Mouse (Mus musculus): ENCODE data around the gene Col6a4. TPM values are rescaled to one million over a fixed set of nuclear protein-coding genes. Genes with fewer than 3 reads are reported as not detected.

Gene Col6a4
- polyA plus RNA-seq, 1 experiment from 2014 or later, result 0.59 TPM

DNA sequence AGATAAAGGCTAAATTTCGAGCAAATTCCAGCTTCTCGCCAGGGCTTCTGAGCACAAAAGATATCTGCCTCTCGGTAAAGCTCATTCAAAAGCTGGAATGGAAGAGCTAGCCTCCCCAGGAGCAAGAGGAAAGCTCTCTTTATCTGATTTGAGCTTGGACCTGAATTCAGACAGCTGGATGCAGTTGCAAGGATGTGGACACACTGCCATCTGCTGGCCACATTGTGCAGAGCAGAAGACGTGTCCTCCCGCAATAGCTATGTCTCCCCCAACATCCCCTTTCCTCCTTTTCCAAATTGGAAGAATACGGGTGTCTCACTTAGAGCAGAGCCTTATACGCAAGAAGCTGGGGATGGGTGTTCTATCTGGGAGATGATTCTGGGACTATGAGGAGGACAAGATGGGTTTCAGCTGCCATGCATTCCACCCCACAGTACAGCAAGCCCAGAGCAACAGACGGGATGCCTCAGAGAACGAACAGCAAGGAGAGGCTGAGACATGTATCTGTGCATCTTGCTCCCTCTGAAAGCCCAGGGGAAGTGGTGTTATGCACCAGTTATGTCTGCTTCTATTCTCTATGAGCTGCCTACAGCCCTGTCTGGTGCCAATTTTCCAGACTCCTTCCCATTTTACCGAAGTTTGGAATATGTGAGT lies 16.3 kb upstream of the Col6a4 start:
- no peak overlapping the region for H3K27ac ChIP-seq (replicated peaks)
- ATAC-seq (ENCODE audit: insufficient number of reproducible peaks, low FRiP score, low TSS enrichment, low read depth), result no peak
- no peaks in the 10 kb centered on the region for H3K27me3 ChIP-seq
- 29% methylated on average over 10 of the region's 10 CpGs for WGBS
- no peaks in the 10 kb centered on the region for H3K36me3 ChIP-seq
- H3K4me3 ChIP-seq (replicated peaks), result no peak overlapping the region
- no peak overlapping the region for H3K4me2 ChIP-seq (replicated peaks)
- H3K9me3 ChIP-seq (replicated peaks), result no peaks in the 10 kb centered on the region
- no peaks in the 10 kb centered on the region for H3K4me1 ChIP-seq
- no peak overlapping the region for H3K9ac ChIP-seq

DNA sequence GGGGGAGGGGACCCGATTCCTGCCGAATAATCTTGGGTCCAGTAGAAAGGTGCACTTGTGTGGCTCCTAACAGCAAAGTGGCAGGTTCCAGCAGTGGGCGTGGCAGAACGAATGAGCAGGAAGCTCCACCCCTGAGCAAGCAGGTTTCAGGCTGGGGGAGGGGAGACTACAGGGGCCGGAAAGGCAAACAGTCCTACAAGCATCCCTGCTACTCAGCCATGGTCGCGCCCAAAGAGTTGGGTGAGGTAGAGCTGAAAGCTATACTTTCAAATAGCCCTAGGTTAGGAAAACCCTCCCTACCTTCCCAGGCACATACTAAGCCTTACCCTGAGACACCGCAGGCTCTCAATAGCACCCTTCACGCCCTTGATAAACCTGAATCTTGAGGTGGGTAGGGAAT lies 9.7 kb upstream of the Col6a4 start:
- ATAC-seq (ENCODE audit: insufficient number of reproducible peaks, low FRiP score, low TSS enrichment, low read depth), result no peak
- H3K27ac ChIP-seq (replicated peaks), result no peak overlapping the region
- H3K4me1 ChIP-seq, result no peaks in the 10 kb centered on the region
- no peaks in the 10 kb centered on the region for H3K36me3 ChIP-seq
- no peak overlapping the region for H3K9ac ChIP-seq
- no peaks in the 10 kb centered on the region for H3K27me3 ChIP-seq
- H3K4me3 ChIP-seq (replicated peaks), result no peak overlapping the region
- no peaks in the 10 kb centered on the region for H3K9me3 ChIP-seq (replicated peaks)
- WGBS, result 75% methylated on average over 9 of the region's 9 CpGs
- H3K4me2 ChIP-seq (replicated peaks), result no peak overlapping the region

DNA sequence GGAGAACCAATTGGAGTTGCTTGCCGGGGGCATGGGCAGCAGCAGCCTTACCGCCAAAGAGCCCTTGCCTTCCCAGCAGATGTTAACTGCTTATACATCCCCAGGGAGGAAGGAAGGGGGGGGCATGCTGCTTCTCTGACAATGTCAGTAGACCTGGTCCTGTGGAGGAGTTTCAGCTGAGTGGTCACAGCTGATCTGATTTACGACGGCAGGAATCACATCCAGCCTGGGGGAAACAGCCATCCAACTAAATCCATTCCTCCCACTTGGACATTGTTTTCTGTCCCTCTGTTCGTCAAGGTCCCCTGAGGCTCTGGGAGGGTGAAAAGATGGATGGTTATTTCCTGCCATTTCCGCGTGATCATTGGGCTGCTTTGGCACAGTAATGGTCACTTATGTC lies 7.8 kb upstream of the Col6a4 start:
- no peaks in the 10 kb centered on the region for H3K27me3 ChIP-seq
- H3K9me3 ChIP-seq (replicated peaks), result no peaks in the 10 kb centered on the region
- no peak overlapping the region for H3K27ac ChIP-seq (replicated peaks)
- no peak for ATAC-seq (ENCODE audit: insufficient number of reproducible peaks, low FRiP score, low TSS enrichment, low read depth)
- no peak overlapping the region for H3K4me2 ChIP-seq (replicated peaks)
- H3K4me3 ChIP-seq (replicated peaks), result no peak overlapping the region
- H3K9ac ChIP-seq, result no peak overlapping the region
- H3K36me3 ChIP-seq, result no peaks in the 10 kb centered on the region
- WGBS, result 82% methylated on average over 7 of the region's 7 CpGs
- H3K4me1 ChIP-seq, result no peaks in the 10 kb centered on the region

DNA sequence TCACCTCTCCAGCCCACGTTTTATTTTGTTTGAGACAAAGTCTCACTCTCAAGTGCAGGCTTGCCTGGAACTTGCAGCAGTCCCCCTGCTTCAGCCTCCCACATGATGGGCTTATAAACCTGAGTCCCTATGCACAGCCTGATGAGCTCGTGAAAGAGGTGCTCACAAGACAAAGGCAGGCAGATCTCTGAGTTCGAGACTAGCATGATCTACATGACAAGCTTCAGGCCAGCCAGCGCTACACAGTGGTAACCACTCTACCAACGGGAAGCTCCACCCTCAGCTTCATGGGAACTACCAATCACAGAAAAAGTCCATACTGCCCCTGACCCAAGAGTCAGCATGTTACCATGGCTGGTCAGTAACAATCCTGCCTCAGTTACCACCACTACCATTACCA lies 4.6 kb upstream of the Col6a4 start:
- Histone ChIP-seq H3K4me2 (replicated peaks) (no peak overlapping the region), H3K36me3 (no peaks in the 10 kb centered on the region), H3K9ac (no peak overlapping the region), H3K27ac (replicated peaks) (no peak overlapping the region), H3K9me3 (replicated peaks) (no peaks in the 10 kb centered on the region), H3K4me1 (no peaks in the 10 kb centered on the region), H3K4me3 (replicated peaks) (no peak overlapping the region), H3K27me3 (no peaks in the 10 kb centered on the region)
- 67% methylated on average over 5 of the region's 5 CpGs for WGBS
- no peak for ATAC-seq (ENCODE audit: insufficient number of reproducible peaks, low FRiP score, low TSS enrichment, low read depth)

DNA sequence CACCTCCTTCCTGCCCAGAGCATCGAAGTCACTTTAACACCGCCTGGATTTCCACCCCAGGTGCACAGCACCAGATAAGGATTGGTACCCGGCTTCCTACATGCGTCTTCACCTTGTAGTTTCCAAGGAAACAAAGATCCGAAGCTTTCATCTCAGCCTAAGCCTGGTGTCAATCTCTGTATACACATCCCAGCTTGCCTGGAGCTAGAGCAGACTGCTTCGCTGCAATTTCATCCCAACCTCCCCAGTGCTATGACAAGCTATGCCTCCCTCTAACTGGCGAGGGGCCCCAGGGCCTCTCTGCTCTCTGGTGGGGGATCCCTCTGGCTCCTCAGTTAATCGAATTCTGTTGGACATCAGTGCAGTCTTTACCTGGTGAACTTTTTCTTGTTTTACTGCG lies 3.7 kb upstream of the Col6a4 start:
- Histone ChIP-seq H3K4me3 (replicated peaks) (no peak overlapping the region), H3K9ac (no peak overlapping the region), H3K27ac (replicated peaks) (no peak overlapping the region), H3K4me1 (no peaks in the 10 kb centered on the region), H3K27me3 (no peaks in the 10 kb centered on the region), H3K4me2 (replicated peaks) (no peak overlapping the region), H3K9me3 (replicated peaks) (no peaks in the 10 kb centered on the region), H3K36me3 (no peaks in the 10 kb centered on the region)
- no peak for ATAC-seq (ENCODE audit: insufficient number of reproducible peaks, low FRiP score, low TSS enrichment, low read depth)
- WGBS, result 52% methylated on average over 9 of the region's 9 CpGs

DNA sequence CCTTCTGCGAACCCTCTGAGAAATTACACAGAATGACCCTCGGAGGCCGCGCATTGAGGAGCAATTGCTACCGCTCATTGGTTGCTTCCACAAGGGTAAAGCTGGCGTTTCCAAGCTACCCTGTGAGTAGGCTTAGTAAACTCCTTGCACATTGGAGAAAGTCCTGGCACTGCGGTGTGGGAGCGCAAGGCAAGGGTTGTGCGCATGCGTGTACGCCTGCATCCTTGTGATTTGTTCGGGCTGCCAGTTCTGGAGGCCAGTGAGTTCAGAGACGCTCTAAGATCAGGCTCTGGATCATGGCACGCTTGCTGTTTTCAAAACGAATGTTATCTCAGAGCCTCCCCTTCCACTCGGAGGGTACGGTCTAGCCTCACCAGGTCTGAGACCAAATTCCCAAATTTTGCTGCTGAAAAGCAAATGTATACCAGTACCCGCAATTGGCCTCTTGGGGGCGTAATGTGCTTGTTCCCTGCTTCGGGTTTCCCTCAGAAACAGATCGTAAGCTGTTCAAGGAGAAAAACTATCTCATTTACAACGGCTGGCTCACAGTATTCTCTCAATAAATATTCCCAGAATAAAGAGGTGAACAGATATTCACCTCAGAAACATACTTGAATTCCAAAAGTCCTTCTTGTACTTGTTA lies 2.9 kb upstream of the Col6a4 start:
- WGBS, result 74% methylated on average over 22 of the region's 22 CpGs
- H3K9ac ChIP-seq, result no peak overlapping the region
- H3K4me2 ChIP-seq (replicated peaks), result no peak overlapping the region
- H3K4me1 ChIP-seq, result no peaks in the 10 kb centered on the region
- ATAC-seq (ENCODE audit: insufficient number of reproducible peaks, low FRiP score, low TSS enrichment, low read depth), result no peak
- H3K27ac ChIP-seq (replicated peaks), result no peak overlapping the region
- no peaks in the 10 kb centered on the region for H3K27me3 ChIP-seq
- H3K36me3 ChIP-seq, result no peaks in the 10 kb centered on the region
- no peaks in the 10 kb centered on the region for H3K9me3 ChIP-seq (replicated peaks)
- H3K4me3 ChIP-seq (replicated peaks), result no peak overlapping the region

- Histone ChIP-seq H3K9me3 (replicated peaks) (no peaks in the 10 kb centered on the region), H3K36me3 (no peaks in the 10 kb centered on the region), H3K9ac (no peak overlapping the region), H3K4me2 (replicated peaks) (no peak overlapping the region), H3K27me3 (no peaks in the 10 kb centered on the region), H3K4me3 (replicated peaks) (no peak overlapping the region), H3K27ac (replicated peaks) (no peak overlapping the region), H3K4me1 (no peaks in the 10 kb centered on the region)
- no peak for ATAC-seq (ENCODE audit: insufficient number of reproducible peaks, low FRiP score, low TSS enrichment, low read depth)
- WGBS, result 85% methylated on average over 5 of the region's 5 CpGs
Measured at GRCm38 (mm10) chr9:106081528-106081927, 15.1 kb downstream of the Col6a4 start.

DNA sequence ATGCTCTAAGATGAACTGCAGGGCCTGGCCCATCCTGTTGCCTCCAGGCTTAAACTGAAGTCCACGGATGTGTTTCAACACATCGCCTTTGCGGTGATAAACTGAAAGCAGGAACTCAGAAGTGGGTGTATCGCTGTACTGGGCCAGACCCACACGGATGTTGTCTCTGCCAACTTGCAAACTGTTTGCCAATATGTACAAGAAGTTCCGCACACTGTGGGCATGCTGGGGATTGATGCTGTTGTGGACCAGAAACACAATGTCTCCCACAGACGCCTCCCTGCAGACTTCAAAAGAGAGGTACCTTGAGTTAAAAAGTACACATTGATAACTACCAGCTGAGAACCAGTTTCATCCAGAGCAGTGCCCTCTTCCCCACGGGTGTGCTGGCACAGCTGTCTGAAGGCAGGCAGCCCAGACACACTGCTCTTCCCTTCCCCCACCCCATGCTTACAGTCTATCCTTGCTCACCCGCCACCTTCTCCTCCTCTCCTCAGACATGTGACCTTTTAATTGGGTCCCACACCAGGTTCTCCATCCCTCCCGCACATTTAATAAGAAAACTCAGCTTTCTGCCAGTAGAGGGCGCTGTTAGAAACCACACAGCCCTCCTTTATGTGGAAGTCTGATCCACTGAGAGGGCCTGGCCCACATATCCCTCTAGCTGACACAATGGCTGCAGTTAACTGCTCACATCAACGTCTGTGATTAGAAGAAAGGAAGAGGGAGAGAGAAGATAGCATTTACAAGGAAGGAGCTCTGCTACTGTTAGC lies 16.1 kb downstream of the Col6a4 start:
- no peak overlapping the region for H3K4me2 ChIP-seq (replicated peaks)
- WGBS, result 55% methylated on average over 12 of the region's 12 CpGs

GRCm38 (mm10) chr9:106077953-106078352 lies 18.6 kb downstream of the Col6a4 start:
- H3K9ac ChIP-seq, result no peak overlapping the region
- no peaks in the 10 kb centered on the region for H3K36me3 ChIP-seq
- ATAC-seq (ENCODE audit: insufficient number of reproducible peaks, low FRiP score, low TSS enrichment, low read depth), result no peak
- H3K4me3 ChIP-seq (replicated peaks), result no peak overlapping the region
- no peaks in the 10 kb centered on the region for H3K27me3 ChIP-seq
- H3K4me1 ChIP-seq, result no peaks in the 10 kb centered on the region
- no peak overlapping the region for H3K27ac ChIP-seq (replicated peaks)
- no peaks in the 10 kb centered on the region for H3K9me3 ChIP-seq (replicated peaks)
- 75% methylated on average over 3 of the region's 3 CpGs for WGBS
- no peak overlapping the region for H3K4me2 ChIP-seq (replicated peaks)

More for the DNA sequence above, 16.1 kb downstream of the Col6a4 start:
- Histone ChIP-seq H3K27ac (replicated peaks) (no peak overlapping the region), H3K27me3 (no peaks in the 10 kb centered on the region), H3K4me3 (replicated peaks) (no peak overlapping the region), H3K4me1 (no peaks in the 10 kb centered on the region), H3K9me3 (replicated peaks) (no peaks in the 10 kb centered on the region), H3K36me3 (no peaks in the 10 kb centered on the region), H3K9ac (no peak overlapping the region)
- ATAC-seq (ENCODE audit: insufficient number of reproducible peaks, low FRiP score, low TSS enrichment, low read depth), result no peak

DNA sequence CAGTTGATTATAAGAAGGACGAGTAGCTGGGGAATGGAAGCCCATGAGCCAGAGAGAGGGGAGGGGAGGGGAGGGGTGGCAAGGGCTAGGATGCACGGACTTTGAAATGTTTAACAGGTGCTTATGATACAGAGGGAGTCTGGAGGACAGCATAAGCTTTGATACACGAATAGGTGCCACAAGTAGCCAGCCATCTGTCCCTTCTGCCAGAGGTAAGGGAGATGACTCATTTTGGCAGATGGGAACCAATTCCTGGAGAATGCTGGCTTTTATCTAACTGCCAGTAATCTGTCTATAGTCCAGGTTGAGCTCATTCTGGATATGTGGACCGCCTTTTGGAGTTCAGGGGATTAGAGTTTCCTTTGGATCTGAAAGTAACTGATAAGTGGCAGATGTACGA lies 20.3 kb downstream of the Col6a4 start:
- Histone ChIP-seq H3K27me3 (no peaks in the 10 kb centered on the region), H3K4me2 (replicated peaks) (no peak overlapping the region), H3K27ac (replicated peaks) (no peak overlapping the region), H3K4me3 (replicated peaks) (no peak overlapping the region), H3K9ac (no peak overlapping the region), H3K36me3 (no peaks in the 10 kb centered on the region), H3K9me3 (replicated peaks) (no peaks in the 10 kb centered on the region), H3K4me1 (no peaks in the 10 kb centered on the region)
- WGBS, result 68% methylated on average over 5 of the region's 5 CpGs
- no peak for ATAC-seq (ENCODE audit: insufficient number of reproducible peaks, low FRiP score, low TSS enrichment, low read depth)

- H3K9me3 ChIP-seq (replicated peaks), result no peaks in the 10 kb centered on the region
- no peaks in the 10 kb centered on the region for H3K36me3 ChIP-seq
- no peak overlapping the region for H3K4me3 ChIP-seq (replicated peaks)
- WGBS, result 71% methylated on average over 4 of the region's 4 CpGs
- no peak overlapping the region for H3K27ac ChIP-seq (replicated peaks)
- ATAC-seq (ENCODE audit: insufficient number of reproducible peaks, low FRiP score, low TSS enrichment, low read depth), result no peak
- H3K9ac ChIP-seq, result no peak overlapping the region
- H3K4me1 ChIP-seq, result no peaks in the 10 kb centered on the region
- H3K27me3 ChIP-seq, result no peaks in the 10 kb centered on the region
- H3K4me2 ChIP-seq (replicated peaks), result no peak overlapping the region
Measured at GRCm38 (mm10) chr9:106073956-106074355, 22.6 kb downstream of the Col6a4 start.

Measured in embryonic facial prominence, embryonic 15.5 days (tissue).